In the genomic region with DNA sequence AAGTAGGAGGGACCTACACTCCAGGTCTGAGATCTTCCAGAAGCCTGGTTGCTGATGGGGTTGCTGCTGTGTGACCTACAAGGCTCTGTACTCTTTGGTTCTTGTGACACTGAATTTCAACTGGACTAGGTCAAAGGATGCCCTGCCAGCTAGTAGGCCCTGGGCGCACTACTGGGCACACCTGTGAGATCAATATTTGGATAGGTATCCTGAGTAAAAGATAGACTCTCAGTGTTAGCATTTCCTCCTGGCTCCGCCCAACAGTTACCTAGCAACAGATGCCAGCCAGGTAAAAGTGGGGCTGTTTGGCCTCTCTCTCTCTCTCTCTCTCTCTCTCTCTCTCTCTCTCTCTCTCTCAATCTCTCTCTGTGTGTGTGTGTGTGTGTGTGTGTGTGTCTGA, we compare ENCODE assay signal across 11 mouse cellular contexts. TPM values are rescaled to one million over a fixed set of nuclear protein-coding genes. Genes with fewer than 3 reads are reported as not detected.
DNase-seq lines count a peak whose midpoint lies in the region; ATAC-seq and TF ChIP-seq lines count a peak whose summit lies in the region.
"Had no signal": no experiment of that assay in that cellular context is flagged by ENCODE, and none has a peak within 500 bp of the region (broad histone marks: within the 10 kb centered on the region; RNA-seq: fewer than 3 reads in every experiment).

No protein-coding gene starts in this region.

- peaks cover 6% of the 10 kb centered on the region; the same call in 1 of the 2 replicates for H3K4me1 ChIP-seq in intestine, postnatal 0 days (replicated peaks; ENCODE audit: control insufficient read depth, insufficient read depth, low read length)
- H3K4me1 ChIP-seq in intestine, embryonic 16.5 days (ENCODE audit: control insufficient read depth, insufficient read depth, low read length): peaks cover 25% of the 10 kb centered on the region
- peaks cover 5% of the 10 kb centered on the region; the same call in 1 of the 2 replicates for H3K4me1 ChIP-seq in lung, embryonic 14.5 days (ENCODE audit: insufficient read depth)
- H3K4me1 ChIP-seq in lung, adult 2 months (ENCODE audit: control insufficient read depth, insufficient read depth, low read length): peaks cover 14% of the 10 kb centered on the region
- H3K4me1 ChIP-seq in liver, postnatal 0 days (ENCODE audit: insufficient read depth): peaks cover 34% of the 10 kb centered on the region
- H3K4me1 ChIP-seq in small intestine, adult 2 months (ENCODE audit: control insufficient read depth, insufficient read depth, insufficient read length, low read length): peaks cover 25% of the 10 kb centered on the region
- H3K4me1 ChIP-seq in midbrain, postnatal 0 days (ENCODE audit: insufficient read depth, low read length): no peaks in the 10 kb centered on the region

- no peak for TF ChIP-seq EP300 in liver, postnatal 0 days (IDR thresholded peaks at IDR 0.05; ENCODE audit: low read depth)

- DNase-seq in lung, embryonic 14.5 days: peak; percentile 44
- no peak for DNase-seq in lung, adult 2 months
- DNase-seq in liver, postnatal 0 days: no peak
- DNase-seq in midbrain, postnatal 0 days (ENCODE audit: low spot score): no peak

- H3K9me3 ChIP-seq in intestine, postnatal 0 days (ENCODE audit: control insufficient read depth): no peaks in the 10 kb centered on the region
- no peaks in the 10 kb centered on the region for H3K9me3 ChIP-seq in intestine, embryonic 16.5 days (ENCODE audit: control insufficient read depth, low read length)
- no peaks in the 10 kb centered on the region for H3K9me3 ChIP-seq in lung, embryonic 14.5 days (ENCODE audit: low read depth, low read length)
- H3K9me3 ChIP-seq in liver, postnatal 0 days (ENCODE audit: low read length): no peaks in the 10 kb centered on the region
- no peaks in the 10 kb centered on the region for H3K9me3 ChIP-seq in midbrain, postnatal 0 days (ENCODE audit: low read length)
- H3K9me3 ChIP-seq: forebrain, embryonic 12.5 days; intestine, embryonic 15.5 days; midbrain, embryonic 12.5 days had no signal

- no peaks in the 10 kb centered on the region for H3K27me3 ChIP-seq in intestine, postnatal 0 days (replicated peaks; ENCODE audit: control insufficient read depth, insufficient read depth, low read length)
- no peaks in the 10 kb centered on the region for H3K27me3 ChIP-seq in intestine, embryonic 16.5 days (replicated peaks; ENCODE audit: control insufficient read depth, insufficient read depth, low read length)
- no peaks in the 10 kb centered on the region for H3K27me3 ChIP-seq in lung, embryonic 14.5 days (ENCODE audit: insufficient read depth, low read length)
- H3K27me3 ChIP-seq in liver, postnatal 0 days (ENCODE audit: insufficient read depth, low read length): no peaks in the 10 kb centered on the region
- no peaks in the 10 kb centered on the region for H3K27me3 ChIP-seq in small intestine, adult 2 months (ENCODE audit: control insufficient read depth, insufficient read depth, low read length)
- no peaks in the 10 kb centered on the region for H3K27me3 ChIP-seq in midbrain, postnatal 0 days (ENCODE audit: insufficient read depth, low read length)
- H3K27me3 ChIP-seq: intestine, embryonic 15.5 days had no signal

- TF ChIP-seq CTCF in intestine, postnatal 0 days (IDR thresholded peaks at IDR 0.05; ENCODE audit: low read depth): no peak
- no peak for TF ChIP-seq CTCF in lung, embryonic 14.5 days (IDR thresholded peaks at IDR 0.05; ENCODE audit: low read depth)
- TF ChIP-seq CTCF in lung, adult 2 months (IDR thresholded peaks at IDR 0.05; ENCODE audit: insufficient read depth, low read length): no peak
- no peak for TF ChIP-seq CTCF in liver, postnatal 0 days (IDR thresholded peaks at IDR 0.05; ENCODE audit: low read depth)
- no peak for TF ChIP-seq CTCF in small intestine, adult 2 months (IDR thresholded peaks at IDR 0.05; ENCODE audit: extremely low read depth, insufficient read length, insufficient replicate concordance, low read depth, low read length)
- no peak for TF ChIP-seq CTCF in midbrain, postnatal 0 days (IDR thresholded peaks at IDR 0.05)

- H3K27ac ChIP-seq in intestine, postnatal 0 days (ENCODE audit: low read depth, low read length): no peak overlapping the region
- no peak overlapping the region for H3K27ac ChIP-seq in intestine, embryonic 16.5 days (ENCODE audit: low read length)
- no peak overlapping the region for H3K27ac ChIP-seq in lung, embryonic 14.5 days (ENCODE audit: low read depth)
- peak overlapping the region; percentile 86 for H3K27ac ChIP-seq in liver, postnatal 0 days (ENCODE audit: low read depth)
- peak overlapping the region; percentile 90 for H3K27ac ChIP-seq in small intestine, adult 2 months (ENCODE audit: insufficient read depth, low read depth, low read length)
- H3K27ac ChIP-seq in midbrain, postnatal 0 days (ENCODE audit: low read depth, low read length): no peak overlapping the region
- H3K27ac ChIP-seq: forebrain, embryonic 12.5 days; intestine, embryonic 15.5 days; midbrain, embryonic 12.5 days had no signal

- H3K4me3 ChIP-seq in intestine, postnatal 0 days (ENCODE audit: low read depth, low read length): no peak overlapping the region
- H3K4me3 ChIP-seq in intestine, embryonic 16.5 days (ENCODE audit: low read length): no peak overlapping the region
- no peak overlapping the region for H3K4me3 ChIP-seq in lung, embryonic 14.5 days (ENCODE audit: low read depth, low read length)
- no peak overlapping the region for H3K4me3 ChIP-seq in lung, adult 2 months (replicated peaks; ENCODE audit: extremely low read depth, low read depth, low read length)
- H3K4me3 ChIP-seq in liver, postnatal 0 days (ENCODE audit: low read depth, low read length): no peak overlapping the region
- H3K4me3 ChIP-seq in small intestine, adult 2 months (ENCODE audit: low read depth, low read length): no peak overlapping the region
- H3K4me3 ChIP-seq in midbrain, postnatal 0 days (ENCODE audit: low read depth, low read length): no peak overlapping the region
- H3K4me3 ChIP-seq: forebrain, embryonic 12.5 days; intestine, embryonic 15.5 days; midbrain, embryonic 12.5 days had no signal

- WGBS in intestine, postnatal 0 days: 50% methylated on average over 2 of the region's 2 CpGs
- 69% methylated on average over 2 of the region's 2 CpGs for WGBS in intestine, embryonic 16.5 days
- 60% methylated on average over 2 of the region's 2 CpGs for WGBS in lung, embryonic 14.5 days
- 82% methylated on average over 2 of the region's 2 CpGs for WGBS in lung, adult 2 months
- WGBS in liver, postnatal 0 days (ENCODE audit: insufficient replicate concordance): 59% methylated on average over 2 of the region's 2 CpGs
- WGBS in small intestine, adult 2 months: 25% methylated on average over 2 of the region's 2 CpGs
- 94% methylated on average over 2 of the region's 2 CpGs for WGBS in midbrain, postnatal 0 days

- H3K36me3 ChIP-seq in intestine, postnatal 0 days (ENCODE audit: control insufficient read depth, insufficient read depth): no peaks in the 10 kb centered on the region
- H3K36me3 ChIP-seq in intestine, embryonic 16.5 days (ENCODE audit: control insufficient read depth, insufficient read depth, low read length): no peaks in the 10 kb centered on the region
- H3K36me3 ChIP-seq in lung, embryonic 14.5 days (ENCODE audit: insufficient read depth): no peaks in the 10 kb centered on the region
- H3K36me3 ChIP-seq in liver, postnatal 0 days (replicated peaks; ENCODE audit: insufficient read depth, low read length): no peaks in the 10 kb centered on the region
- no peaks in the 10 kb centered on the region for H3K36me3 ChIP-seq in small intestine, adult 2 months (ENCODE audit: control insufficient read depth, insufficient read depth, low read length)
- H3K36me3 ChIP-seq in midbrain, postnatal 0 days (ENCODE audit: insufficient read depth, low read length): no peaks in the 10 kb centered on the region
- H3K36me3 ChIP-seq: forebrain, embryonic 12.5 days; intestine, embryonic 15.5 days; midbrain, embryonic 12.5 days had no signal

- no peak overlapping the region for H3K9ac ChIP-seq in intestine, postnatal 0 days (ENCODE audit: low read depth, low read length)
- no peak overlapping the region for H3K9ac ChIP-seq in intestine, embryonic 16.5 days (ENCODE audit: low read depth, low read length)
- no peak overlapping the region for H3K9ac ChIP-seq in lung, embryonic 14.5 days
- no peak overlapping the region for H3K9ac ChIP-seq in liver, postnatal 0 days (replicated peaks)
- no peak overlapping the region for H3K9ac ChIP-seq in midbrain, postnatal 0 days (replicated peaks; ENCODE audit: low read length, poor library complexity, severe bottlenecking)
- H3K9ac ChIP-seq: forebrain, embryonic 12.5 days; intestine, embryonic 15.5 days; midbrain, embryonic 12.5 days had no signal

- H3K4me2 ChIP-seq in intestine, postnatal 0 days (replicated peaks; ENCODE audit: low read depth): no peak overlapping the region
- no peak overlapping the region for H3K4me2 ChIP-seq in intestine, embryonic 16.5 days (ENCODE audit: low read depth, low read length)
- no peak overlapping the region for H3K4me2 ChIP-seq in lung, embryonic 14.5 days
- H3K4me2 ChIP-seq in liver, postnatal 0 days (ENCODE audit: low read depth, low read length): no peak overlapping the region
- no peak overlapping the region for H3K4me2 ChIP-seq in midbrain, postnatal 0 days (ENCODE audit: low read depth, low read length, poor library complexity, severe bottlenecking)
- H3K4me2 ChIP-seq: forebrain, embryonic 12.5 days; intestine, embryonic 15.5 days; midbrain, embryonic 12.5 days had no signal

- TF ChIP-seq POLR2A in lung, adult 2 months (IDR thresholded peaks at IDR 0.05; ENCODE audit: borderline replicate concordance, extremely low read depth, low read depth, low read length): no peak
- no peak for TF ChIP-seq POLR2A in small intestine, adult 2 months (IDR thresholded peaks at IDR 0.05; ENCODE audit: low read depth, low read length)

- ATAC-seq in intestine, postnatal 0 days: peak; percentile 13; the same call in 1 of the 2 replicates
- no peak for ATAC-seq in intestine, embryonic 16.5 days
- ATAC-seq in lung, embryonic 14.5 days (ENCODE audit: insufficient read depth): peak; percentile 28; the same call in 1 of the 2 replicates
- ATAC-seq in liver, postnatal 0 days: peak; percentile 7; the same call in 1 of the 2 replicates
- ATAC-seq in midbrain, postnatal 0 days (ENCODE audit: low FRiP score): no peak
- ATAC-seq: CD4-positive, CD25-positive, alpha-beta regulatory T cell, adult 4 months had no signal

RNA-seq across cellular contexts. Expression of a gene that starts 16.9 kb away (rescaled TPM):
- 8.3 and 8.4 TPM in 2 replicates for polyA plus RNA-seq in intestine, postnatal 0 days (2015; fragmentation: Nextera tagmentation; extraction: Ambion mirVana)
- polyA plus RNA-seq in intestine, embryonic 16.5 days (2015; fragmentation: Nextera tagmentation; extraction: Ambion mirVana): 6.8 and 9.1 TPM in 2 replicates
- 8.7 and 9.6 TPM in 2 replicates for polyA plus RNA-seq in lung, embryonic 14.5 days (2014; fragmentation: Nextera tagmentation; extraction: Ambion mirVana)
- 9.5 and 12.7 TPM in 2 replicates for polyA plus RNA-seq in lung, adult 2 months (2012; rRNA removed)
- polyA plus RNA-seq in liver, postnatal 0 days (2015; fragmentation: Nextera tagmentation; extraction: Ambion mirVana): 52.2 and 53.2 TPM in 2 replicates
- 4.5 and 5.3 TPM in 2 replicates for polyA plus RNA-seq in small intestine, adult 2 months (2012; rRNA removed)
- total RNA-seq in midbrain, postnatal 0 days (2014; rRNA removed): 16.6 and 19.8 TPM in 2 replicates
- polyA plus RNA-seq in midbrain, postnatal 0 days (2015; fragmentation: Nextera tagmentation; extraction: Ambion mirVana): 32.7 and 34.8 TPM in 2 replicates

RNA-seq across cellular contexts. Expression of a gene that starts 53.1 kb away (rescaled TPM):
- 8.7 and 9.6 TPM in 2 replicates for polyA plus RNA-seq in intestine, postnatal 0 days (2015; fragmentation: Nextera tagmentation; extraction: Ambion mirVana)
- polyA plus RNA-seq in intestine, embryonic 16.5 days (2015; fragmentation: Nextera tagmentation; extraction: Ambion mirVana): 21.2 and 22.8 TPM in 2 replicates
- polyA plus RNA-seq in lung, embryonic 14.5 days (2014; fragmentation: Nextera tagmentation; extraction: Ambion mirVana): 24.7 and 30.3 TPM in 2 replicates
- 34.0 TPM in 2 replicates for polyA plus RNA-seq in lung, adult 2 months (2012; rRNA removed)
- polyA plus RNA-seq in liver, postnatal 0 days (2015; fragmentation: Nextera tagmentation; extraction: Ambion mirVana): 5.1 and 5.8 TPM in 2 replicates
- 14.5 and 19.7 TPM in 2 replicates for polyA plus RNA-seq in small intestine, adult 2 months (2012; rRNA removed)
- 55.2 and 67.8 TPM in 2 replicates for total RNA-seq in midbrain, postnatal 0 days (2014; rRNA removed)
- 44.8 and 48.5 TPM in 2 replicates for polyA plus RNA-seq in midbrain, postnatal 0 days (2015; fragmentation: Nextera tagmentation; extraction: Ambion mirVana)

Comparison
In these comparisons a context has a peak if more than half of its experiments do, and no peak if none do; other contexts are left out.
1. ATAC-seq: peak in intestine, postnatal 0 days (single experiment), lung, embryonic 14.5 days (single experiment) and liver, postnatal 0 days (single experiment); none in intestine, embryonic 16.5 days (single experiment) and midbrain, postnatal 0 days (single experiment).
2. H3K27ac ChIP-seq: peak in liver, postnatal 0 days (single experiment) and small intestine, adult 2 months (single experiment); none in intestine, postnatal 0 days (single experiment), intestine, embryonic 16.5 days (single experiment), lung, embryonic 14.5 days (single experiment) and midbrain, postnatal 0 days (single experiment).